Mouse (Mus musculus): ENCODE results near the gene Tnfrsf1b.

Gene Tnfrsf1b

DNA sequence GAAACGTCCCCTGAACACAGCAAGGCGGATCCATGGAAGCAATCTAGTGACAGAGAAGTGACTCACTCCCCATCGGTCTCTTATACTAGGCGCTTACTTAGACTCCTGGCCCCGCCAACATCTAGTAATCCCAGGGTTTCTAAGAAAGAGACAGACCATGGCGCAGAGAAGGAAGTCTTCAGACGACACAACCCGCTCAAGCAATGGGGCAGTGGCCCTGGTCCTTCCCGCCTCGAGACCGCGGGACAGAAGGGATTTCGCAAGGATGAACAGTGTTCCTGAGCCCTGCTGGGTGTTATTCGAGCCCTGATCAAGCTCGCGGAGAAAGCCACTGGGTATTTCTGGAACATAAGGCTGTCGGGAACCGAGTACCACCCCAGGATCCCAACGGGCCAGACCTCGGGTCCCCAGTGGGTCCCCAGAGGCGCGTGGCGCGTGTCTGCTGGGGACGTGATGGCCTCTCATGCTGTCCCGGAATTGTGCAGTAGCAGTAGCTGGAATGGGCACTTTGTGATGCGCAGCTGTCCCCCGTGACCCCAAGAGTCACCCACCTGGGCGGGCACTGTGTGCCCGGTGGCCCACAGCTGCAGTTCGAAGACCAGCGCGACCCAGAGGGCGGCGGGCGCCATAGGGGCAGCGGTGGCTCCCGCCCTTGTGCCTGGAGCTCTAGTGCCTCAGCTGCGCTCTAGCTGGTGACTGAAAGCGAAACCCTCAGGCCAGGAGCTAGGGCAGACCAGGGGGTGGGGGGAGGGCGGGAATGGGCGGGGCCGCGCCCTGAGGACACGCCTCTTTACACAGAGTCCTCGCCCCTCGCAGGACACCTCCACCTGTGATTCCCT lies at the start of gene Tnfrsf1b:
Gene Tnfrsf1b (minus strand): TSS at position 698 of the 839 bp plus-strand sequence.
- in situ Hi-C loops (cut with MboI, MseI), result no loop called here

DNA sequence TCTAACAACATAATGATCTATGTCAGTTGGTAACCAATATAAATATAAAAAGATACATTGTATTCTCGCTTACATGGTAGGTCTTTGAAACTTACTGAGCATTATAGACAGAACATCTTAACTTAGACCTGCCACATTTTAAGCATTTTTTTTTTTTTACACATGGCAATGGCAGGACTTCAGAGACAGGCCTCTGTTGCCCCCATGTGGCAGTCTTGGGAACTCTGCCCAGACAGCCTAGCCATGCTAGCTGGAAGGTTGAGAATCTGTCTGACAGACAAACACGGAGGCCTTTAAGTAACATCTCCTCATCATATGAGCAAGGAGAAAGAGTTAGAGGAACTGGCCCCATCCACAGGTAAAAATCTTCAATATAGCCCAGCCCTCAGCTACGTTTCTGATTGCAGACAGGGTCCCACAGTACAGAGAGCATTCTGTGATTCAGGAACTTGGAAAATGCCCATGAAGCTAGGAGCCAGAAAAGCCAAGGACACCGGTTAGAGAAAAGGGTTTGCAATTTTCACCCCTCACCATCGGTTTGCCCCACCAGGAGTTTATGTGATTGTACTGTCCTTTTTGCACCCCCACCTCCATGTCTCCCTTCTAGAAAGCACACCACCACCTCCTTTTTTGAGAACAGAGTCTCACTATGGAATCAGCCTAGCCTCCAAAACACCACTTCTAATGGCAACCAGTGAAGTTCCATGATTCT lies 49.1 kb upstream of the Tnfrsf1b start:
- in situ Hi-C loops (cut with MboI, MseI), result no loop called here

DNA sequence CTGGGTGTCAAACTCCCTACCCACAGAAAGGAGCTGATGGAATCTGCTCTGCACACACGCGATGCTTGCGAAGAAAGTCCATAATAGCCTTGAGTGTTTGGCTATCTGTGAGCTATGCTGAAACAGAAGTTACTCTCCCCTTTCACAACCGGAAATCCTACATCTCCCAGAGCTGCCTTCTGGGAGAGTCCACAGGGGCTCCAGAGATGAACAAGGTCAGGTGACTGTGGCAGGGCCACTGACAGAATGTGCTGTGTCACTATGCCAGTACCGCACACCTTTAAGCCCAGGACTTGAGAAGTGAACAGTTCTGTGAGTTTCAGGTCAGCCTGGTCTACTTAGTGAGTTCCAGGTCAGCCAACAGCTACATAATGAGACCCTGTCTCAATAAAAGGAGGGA lies 47.9 kb upstream of the Tnfrsf1b start:
- in situ Hi-C loops (cut with MboI, MseI), result no loop called here

DNA sequence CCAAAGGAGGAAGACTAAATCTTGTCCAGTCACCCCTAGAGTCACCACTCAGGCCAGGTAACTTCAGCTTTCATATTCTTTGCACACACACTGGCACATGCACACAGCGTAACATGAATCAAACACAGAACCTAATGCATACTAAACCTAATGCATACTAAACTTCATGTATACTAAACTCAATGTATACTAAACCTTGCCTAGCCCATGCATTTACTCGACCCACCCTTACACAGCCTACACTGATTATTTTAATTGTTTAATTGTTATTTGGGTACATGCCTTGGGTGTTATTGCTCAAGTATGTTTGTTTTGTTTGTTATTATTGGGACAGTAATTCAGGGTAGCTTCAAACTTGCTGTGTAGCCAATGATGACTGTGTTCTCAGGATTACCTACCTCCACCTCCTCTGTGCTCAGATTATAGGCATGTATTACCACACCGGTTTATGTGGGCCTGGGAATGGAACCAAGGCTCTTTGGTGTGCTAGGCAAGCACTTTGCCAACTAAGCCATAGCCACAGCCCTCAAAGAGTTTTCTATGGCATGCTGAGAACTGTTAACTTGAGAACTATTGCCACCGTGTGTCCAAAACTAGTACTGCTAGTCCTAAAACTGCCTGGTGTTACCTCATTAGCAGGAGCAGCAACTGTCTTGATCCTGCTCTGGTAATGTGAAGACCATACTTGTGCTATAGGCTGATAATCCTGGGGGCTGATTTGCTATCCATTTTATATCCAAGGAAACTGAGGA lies 39.9 kb upstream of the Tnfrsf1b start:
- in situ Hi-C loops (cut with MboI, MseI), result loop anchor here (5.0 to 10.0 kb wide), 4 partner anchors 34 to 402 kb away; no protein-coding TSS in a partner anchor

DNA sequence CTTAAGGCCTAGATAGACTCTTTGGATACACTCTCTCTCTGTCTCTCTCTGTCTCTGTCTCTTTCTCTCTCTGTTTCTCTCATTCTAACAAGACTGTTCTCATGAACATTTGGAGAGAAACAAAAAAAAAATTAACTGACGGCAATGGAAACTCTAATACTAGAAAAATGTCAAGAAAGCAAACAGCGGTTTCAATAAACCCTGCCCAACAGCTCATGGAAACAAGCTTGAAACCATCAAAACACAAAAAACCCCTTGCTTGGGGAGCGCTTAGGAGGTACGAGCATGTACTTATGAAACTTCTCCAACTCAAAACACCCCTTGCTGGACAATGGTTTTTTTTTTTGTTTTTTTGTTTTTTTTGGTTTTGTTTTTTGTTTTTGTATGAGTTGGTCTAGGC lies 38.0 kb upstream of the Tnfrsf1b start:
- in situ Hi-C loops (cut with MboI, MseI), result loop anchor here (5.0 to 10.0 kb wide), 4 partner anchors 32 to 400 kb away; no protein-coding TSS in a partner anchor

DNA sequence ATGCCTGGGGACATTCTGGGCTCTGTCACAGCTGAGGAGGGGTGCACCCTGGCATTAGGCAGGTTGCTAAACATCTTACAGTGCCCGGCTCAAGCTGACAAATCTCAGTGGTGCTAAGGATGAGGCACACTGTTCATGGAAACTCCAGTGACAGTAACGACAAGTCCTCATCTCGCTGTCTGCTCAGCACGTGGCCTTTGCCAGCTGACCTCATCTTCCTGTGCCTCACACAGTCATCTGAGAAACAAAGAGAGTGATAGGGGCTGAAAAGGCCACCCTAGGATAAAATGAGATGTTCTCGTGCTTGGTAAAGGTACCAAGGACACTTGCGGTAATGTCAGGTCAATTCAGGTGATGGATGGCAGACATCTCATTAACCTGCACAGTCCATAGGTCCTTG lies 36.8 kb upstream of the Tnfrsf1b start:
- in situ Hi-C loops (cut with MboI, MseI), result loop anchor here (10.0 kb wide), 1 partner anchor 399 kb away; no protein-coding TSS in a partner anchor

DNA sequence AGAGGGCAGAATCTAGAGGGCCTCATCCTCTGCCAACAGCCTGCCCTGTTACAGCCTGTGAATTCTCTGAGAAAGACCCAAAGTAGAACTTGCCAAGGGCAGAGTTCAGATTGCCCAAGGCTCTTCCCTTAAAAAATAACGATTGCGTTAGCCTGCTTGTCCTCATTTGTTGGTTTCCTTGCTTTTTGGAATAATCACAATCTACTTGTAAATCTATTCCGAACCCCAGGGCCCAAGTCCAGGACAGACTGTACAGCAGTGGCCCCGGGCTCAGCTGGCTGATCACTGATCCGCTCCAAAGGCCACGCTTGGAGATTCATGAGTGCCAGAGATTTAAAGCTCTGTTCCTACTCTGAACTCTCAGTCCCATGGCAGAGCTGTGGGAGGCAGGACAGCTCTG lies 34.3 kb upstream of the Tnfrsf1b start:
- in situ Hi-C loops (cut with MboI, MseI), result loop anchor here (10.0 kb wide), 1 partner anchor 396 kb away; no protein-coding TSS in a partner anchor

DNA sequence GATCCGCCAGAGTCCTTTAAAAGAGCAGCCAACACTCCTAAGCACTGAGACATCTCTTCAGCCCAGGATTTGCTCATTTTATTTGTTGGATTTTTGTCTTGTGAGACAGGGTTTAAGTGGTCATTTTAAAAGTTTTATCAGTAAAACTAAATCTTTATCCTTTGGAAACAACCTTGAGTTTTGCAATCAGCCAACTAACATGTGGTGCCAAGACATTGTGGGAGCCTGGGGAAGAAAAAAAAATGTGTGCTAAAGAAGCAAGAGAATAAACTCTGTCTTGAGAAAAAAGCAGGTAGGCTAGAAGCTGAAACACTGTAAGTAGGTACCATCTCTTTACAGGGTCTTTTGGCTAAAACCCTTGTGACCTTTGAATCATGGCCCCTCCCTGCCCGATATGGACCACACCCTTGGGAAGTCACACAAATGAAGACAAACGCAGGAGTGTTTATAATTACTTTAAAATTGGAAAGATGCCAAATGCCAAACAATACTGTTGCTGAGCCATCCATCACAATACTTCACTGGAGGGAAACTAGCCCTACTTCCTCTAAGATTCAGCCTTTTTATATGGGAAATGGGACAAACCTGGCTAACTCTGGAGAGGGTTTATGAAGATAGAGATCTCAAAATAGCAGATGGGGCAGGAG lies 32.2 kb upstream of the Tnfrsf1b start:
- in situ Hi-C loops (cut with MboI, MseI), result no loop called here

DNA sequence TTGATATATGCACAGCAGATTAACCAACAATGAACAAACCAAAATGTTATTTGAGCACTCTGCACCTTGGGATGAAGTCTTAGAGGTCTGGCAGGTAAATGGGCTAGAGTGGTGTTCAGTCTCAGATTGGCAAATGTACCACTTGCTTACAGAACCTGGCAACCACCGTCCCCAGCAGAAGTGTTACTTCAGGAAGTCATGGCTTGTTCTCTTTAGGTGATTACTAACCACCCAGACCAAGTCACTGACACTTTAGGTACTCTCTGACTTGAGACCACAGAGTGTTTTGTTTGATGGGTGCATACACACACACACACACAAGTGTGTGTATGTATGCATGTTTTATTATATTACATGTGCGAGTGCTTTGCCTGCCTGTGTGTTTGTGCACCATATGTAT lies 31.6 kb upstream of the Tnfrsf1b start:
- in situ Hi-C loops (cut with MboI, MseI), result no loop called here

DNA sequence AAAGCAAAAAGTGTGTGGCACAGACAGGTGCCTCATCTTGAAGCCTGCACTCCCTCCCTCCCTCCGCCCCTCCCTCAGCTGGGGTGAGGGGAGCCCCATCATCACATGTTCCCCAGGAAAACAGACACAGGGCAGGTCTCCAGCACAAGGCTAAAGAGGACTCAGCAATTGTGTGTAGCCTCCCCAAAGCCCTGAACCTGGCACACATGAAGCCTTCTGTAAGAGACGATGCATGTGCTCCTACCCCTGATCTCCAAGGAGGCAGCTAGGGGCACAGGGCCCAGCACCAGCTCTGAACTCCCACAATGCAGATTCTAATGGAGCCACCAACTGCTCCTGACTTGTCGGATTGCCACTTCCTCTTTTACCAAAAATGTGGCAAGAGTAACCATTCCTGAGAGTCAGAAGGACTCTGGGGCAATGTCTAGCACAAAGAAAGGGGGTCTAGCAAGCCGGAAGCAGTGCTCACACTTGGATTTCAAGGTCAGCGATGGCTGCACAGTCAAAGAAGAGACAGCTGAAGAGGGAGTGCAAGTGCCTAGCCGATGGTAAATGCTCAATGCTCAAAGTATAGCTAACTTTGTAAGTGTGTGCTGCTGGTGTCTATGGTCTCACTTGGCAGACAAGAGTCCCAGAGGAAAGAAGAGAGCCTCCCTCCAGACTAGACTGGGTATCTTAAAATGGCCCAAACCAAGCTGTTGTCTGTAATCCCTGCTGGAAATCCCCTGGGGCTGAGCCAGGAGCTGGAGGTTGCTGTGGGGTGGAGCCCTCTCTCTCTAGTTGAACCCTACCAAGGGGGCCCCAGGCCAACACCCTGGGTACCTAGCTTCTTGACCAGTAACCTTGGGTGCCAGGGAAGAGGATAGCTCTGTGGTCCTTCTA lies 29.9 kb upstream of the Tnfrsf1b start:
- in situ Hi-C loops (cut with MboI, MseI), result no loop called here

DNA sequence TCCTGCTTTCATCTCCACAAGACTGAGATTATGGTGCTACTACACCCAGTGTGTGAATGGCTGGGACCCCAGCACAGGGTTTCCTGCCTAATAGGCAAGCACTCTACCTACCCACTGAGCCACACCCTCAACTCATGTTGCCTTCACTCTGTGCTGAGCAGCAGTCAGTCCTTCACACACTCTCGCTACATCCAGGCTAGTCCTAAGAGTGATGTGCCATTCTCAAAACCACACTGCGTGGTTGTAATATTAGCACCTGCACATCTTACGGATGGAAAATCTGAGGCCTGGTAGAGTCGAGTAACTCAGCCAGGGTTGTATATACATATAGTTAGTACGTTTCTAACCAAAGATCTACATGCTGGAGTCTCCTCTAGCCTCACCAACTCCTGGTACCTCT lies 28.2 kb upstream of the Tnfrsf1b start:
- in situ Hi-C loops (cut with MboI, MseI), result no loop called here

DNA sequence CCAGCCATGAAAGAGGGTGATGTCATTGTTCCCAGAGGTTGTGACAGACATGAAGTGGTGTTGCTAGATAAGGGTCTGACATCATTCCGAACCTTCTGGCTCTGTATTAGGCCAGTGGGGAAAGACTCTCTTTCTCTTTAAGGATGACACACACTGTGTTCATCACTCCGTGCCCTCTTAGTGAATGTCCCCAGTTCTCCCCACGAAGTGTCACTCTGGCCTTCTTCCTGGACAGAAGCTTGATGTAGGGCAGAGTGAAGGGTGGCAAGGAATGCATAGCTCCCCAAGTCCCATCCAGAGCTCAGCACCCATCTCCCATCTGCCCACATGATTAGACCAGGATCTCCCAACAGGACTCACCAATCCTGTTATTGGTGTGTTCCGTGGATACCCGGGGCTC lies 27.3 kb upstream of the Tnfrsf1b start:
- in situ Hi-C loops (cut with MboI, MseI), result no loop called here

DNA sequence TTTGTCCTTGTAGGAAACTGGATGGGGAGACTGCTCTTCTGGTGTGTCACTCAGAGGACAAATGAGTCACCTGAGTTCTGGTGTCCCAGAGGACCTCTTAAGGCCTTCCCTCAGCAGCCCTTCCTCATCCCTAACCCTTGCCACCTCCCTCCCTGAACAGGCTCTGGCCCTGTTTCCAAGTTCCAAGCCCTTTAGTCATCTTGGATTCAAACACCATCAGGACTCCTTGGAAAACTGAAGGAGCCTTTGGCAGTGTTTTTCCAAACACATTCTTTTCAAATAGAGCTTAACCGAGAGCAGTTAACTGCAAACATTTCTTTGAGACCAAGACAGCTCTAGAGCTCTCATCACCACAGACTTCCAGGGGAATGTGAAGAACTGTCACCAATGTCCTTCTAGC lies 26.1 kb upstream of the Tnfrsf1b start:
- in situ Hi-C loops (cut with MboI, MseI), result no loop called here

DNA sequence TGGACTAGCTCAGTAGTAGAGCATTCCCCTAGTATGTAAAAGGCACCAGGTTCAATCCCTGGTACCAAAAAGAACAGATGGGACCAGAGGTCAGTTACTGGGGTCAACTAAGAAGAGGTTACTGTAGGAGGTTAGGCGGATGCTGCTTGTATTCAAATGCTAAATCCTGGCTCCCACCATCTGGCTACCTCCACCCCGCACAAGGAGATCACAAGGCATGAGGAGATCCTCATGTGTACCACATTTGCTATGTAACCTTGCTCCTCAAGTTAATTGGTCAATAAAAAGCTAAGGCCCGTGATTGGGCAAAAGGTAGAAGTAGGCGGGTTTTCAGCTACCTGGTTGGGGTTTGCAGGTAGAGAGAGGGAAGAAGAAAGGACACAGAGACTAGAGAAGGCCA lies 25.0 kb upstream of the Tnfrsf1b start:
- in situ Hi-C loops (cut with MboI, MseI), result no loop called here

DNA sequence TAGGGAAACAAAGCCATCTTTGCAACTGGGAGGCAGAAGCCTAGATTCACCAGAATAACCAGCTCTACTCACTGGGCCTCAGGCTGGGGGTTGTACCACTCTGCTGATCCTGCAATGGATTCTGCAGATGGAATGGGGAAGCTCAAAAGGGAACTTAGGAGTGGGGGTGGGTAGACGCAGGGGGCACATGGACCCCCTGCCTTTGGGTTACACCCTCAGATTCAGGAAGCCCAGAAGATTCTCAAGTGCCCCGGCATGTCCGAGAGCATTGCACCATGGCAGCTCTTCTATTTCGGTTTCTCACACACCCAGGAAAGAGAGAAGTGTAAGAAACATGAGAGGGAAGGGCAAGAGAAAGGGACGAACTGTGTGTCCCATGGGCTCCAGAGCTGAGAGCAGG lies 23.5 kb upstream of the Tnfrsf1b start:
- in situ Hi-C loops (cut with MboI, MseI), result no loop called here

DNA sequence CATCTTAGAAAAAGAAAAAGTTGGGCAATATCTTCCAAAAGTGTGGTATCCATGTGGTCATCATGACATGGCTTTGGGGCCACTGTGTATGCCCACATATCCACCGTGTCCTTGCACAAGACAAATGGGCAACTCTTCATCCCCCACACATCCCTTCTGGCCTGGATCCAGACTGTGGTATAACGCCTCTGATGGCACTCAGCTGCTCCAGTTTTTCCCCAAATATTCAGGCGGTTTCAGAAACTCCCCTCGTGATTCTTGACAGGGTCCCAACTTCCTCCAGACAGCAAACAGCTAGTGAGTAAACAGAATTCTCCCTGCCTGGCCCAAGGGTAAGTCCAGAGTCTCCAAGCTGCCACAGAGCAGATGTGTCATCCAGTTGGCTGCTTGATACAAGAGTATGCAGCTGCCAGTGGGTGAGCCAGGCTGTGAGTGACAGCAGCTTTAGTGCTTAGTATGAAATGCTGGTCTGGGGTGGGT lies 21.0 kb upstream of the Tnfrsf1b start:
- in situ Hi-C loops (cut with MboI, MseI), result no loop called here

DNA sequence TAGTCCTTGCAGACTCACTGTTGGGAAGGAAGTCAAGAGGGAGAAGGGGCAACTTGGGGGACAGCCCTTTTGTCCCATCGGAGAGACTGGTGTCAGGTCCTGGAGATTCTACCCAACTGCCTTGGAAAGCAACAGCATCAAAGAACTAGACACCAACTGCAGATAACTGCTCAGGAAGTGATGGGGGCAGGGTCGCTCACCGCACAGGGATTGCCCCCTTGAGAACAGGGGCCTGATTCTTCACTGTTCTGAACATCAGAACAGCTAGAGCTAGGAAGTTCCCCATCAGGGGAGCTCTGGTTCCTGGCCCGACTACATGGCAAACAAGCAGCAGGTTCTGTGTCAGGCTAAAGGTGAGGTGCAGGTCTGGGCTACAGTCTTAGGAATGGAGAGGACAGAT lies 19.8 kb upstream of the Tnfrsf1b start:
- in situ Hi-C loops (cut with MboI, MseI), result no loop called here

DNA sequence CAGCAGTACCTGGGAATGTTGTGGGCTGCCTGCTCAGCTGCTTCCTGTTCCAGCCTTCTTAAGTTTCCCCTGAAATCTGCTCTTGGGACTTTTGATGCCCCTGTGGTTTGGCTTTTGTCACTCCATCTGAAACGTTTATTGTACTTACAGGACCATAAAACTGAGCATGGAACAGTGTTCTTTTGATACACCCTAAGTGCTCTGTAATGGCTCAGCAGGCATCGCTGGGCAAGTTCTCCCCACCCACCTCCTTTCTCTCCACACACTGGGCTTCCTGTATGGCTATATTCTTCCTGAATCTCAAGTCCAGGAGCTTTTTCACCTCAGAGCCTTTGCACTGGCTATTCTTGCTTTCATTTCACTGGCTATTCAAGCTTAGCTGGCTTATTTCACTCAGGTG lies 18.1 kb upstream of the Tnfrsf1b start:
- in situ Hi-C loops (cut with MboI, MseI), result no loop called here

DNA sequence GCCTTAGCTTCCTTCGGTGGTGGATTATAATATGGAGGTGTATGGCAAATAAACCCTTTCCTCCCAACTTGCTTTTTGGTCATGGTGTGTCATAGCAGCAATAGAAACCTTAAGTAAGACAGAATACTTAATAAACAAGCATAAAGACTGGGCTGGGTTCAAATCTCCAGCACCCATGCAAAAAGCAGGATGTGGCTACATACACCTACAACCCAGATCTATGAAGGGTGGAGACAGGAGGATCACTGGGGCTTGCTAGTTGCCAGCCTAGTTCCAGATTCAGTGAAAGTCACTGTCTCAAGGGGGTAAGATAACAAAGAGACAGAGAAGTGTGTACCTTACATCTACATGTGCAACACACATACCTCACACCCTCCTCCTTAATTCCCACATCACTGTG lies 16.9 kb upstream of the Tnfrsf1b start:
- in situ Hi-C loops (cut with MboI, MseI), result no loop called here

DNA sequence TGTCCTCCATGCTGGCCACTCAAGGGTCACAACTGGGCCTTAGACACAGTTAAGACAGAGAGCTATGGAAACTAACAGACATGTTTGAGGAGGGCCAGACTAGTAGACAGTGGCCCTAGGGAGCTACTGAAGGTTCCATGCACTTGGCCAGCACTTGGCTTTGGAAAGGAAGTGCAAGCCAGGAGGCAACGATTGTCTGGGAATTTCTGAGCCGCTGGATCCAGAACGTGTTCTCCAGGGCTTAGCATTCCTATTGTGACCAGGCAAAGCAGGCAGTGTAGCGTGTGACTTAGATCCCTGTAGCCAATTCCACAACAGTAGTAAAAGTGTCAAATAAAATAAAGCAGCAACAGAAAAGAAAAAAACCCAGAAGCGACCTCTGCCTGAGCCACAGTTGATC lies 14.1 kb upstream of the Tnfrsf1b start:
- in situ Hi-C loops (cut with MboI, MseI), result no loop called here

All from regulatory T cell (primary cell).